Comparison of ENCODE assay signal across 15 mouse cellular contexts in genomic region chr7:68712425-68712824, GRCm38 (mm10). TPM values are rescaled to one million over a fixed set of nuclear protein-coding genes. Genes with fewer than 3 reads are reported as not detected.
DNase-seq lines count a peak whose midpoint lies in the region; ATAC-seq lines count a peak whose summit lies in the region.
"Had no signal": no experiment of that assay in that cellular context is flagged by ENCODE, and none has a peak within 500 bp of the region (broad histone marks: within the 10 kb centered on the region; RNA-seq: fewer than 3 reads in every experiment).

No protein-coding gene starts in this region.

- no peak overlapping the region for H3K27ac ChIP-seq in forebrain, embryonic 15.5 days (replicated peaks)
- no peak overlapping the region for H3K27ac ChIP-seq in forebrain, embryonic 10.5 days
- H3K27ac ChIP-seq in forebrain, embryonic 16.5 days (ENCODE audit: low read length), result no peak overlapping the region
- no peak overlapping the region for H3K27ac ChIP-seq in intestine, embryonic 16.5 days (ENCODE audit: low read length)
- H3K27ac ChIP-seq: embryonic facial prominence, embryonic 15.5 days; heart, embryonic 15.5 days; hindbrain, embryonic 14.5 days; liver, embryonic 14.5 days; neural tube, embryonic 15.5 days had no signal

- WGBS in forebrain, embryonic 15.5 days, result 57% methylated on average over 3 of the region's 3 CpGs
- 84% methylated on average over 3 of the region's 3 CpGs for WGBS in forebrain, embryonic 10.5 days
- WGBS in forebrain, embryonic 16.5 days, result 55% methylated on average over 3 of the region's 3 CpGs
- WGBS in intestine, embryonic 16.5 days, result 77% methylated on average over 3 of the region's 3 CpGs

- H3K4me3 ChIP-seq in forebrain, embryonic 15.5 days, result no peak overlapping the region
- no peak overlapping the region for H3K4me3 ChIP-seq in forebrain, embryonic 10.5 days
- H3K4me3 ChIP-seq in forebrain, embryonic 16.5 days (replicated peaks; ENCODE audit: low read length), result no peak overlapping the region
- H3K4me3 ChIP-seq in intestine, embryonic 16.5 days (ENCODE audit: low read length), result no peak overlapping the region
- H3K4me3 ChIP-seq: embryonic facial prominence, embryonic 15.5 days; heart, embryonic 15.5 days; neural tube, embryonic 15.5 days had no signal

- no peaks in the 10 kb centered on the region for H3K36me3 ChIP-seq in forebrain, embryonic 15.5 days
- no peaks in the 10 kb centered on the region for H3K36me3 ChIP-seq in forebrain, embryonic 10.5 days (replicated peaks)
- H3K36me3 ChIP-seq in forebrain, embryonic 16.5 days (ENCODE audit: control insufficient read depth, insufficient read depth), result no peaks in the 10 kb centered on the region
- H3K36me3 ChIP-seq in intestine, embryonic 16.5 days (ENCODE audit: control insufficient read depth, insufficient read depth, low read length), result no peaks in the 10 kb centered on the region
- H3K36me3 ChIP-seq: embryonic facial prominence, embryonic 15.5 days; heart, embryonic 15.5 days; neural tube, embryonic 15.5 days had no signal

- no peak overlapping the region for H3K9ac ChIP-seq in forebrain, embryonic 15.5 days (replicated peaks)
- H3K9ac ChIP-seq in forebrain, embryonic 16.5 days (replicated peaks; ENCODE audit: low read depth, low read length), result no peak overlapping the region
- H3K9ac ChIP-seq in intestine, embryonic 16.5 days (ENCODE audit: low read depth, low read length), result no peak overlapping the region
- H3K9ac ChIP-seq: embryonic facial prominence, embryonic 15.5 days; heart, embryonic 15.5 days; hindbrain, embryonic 14.5 days; liver, embryonic 14.5 days; neural tube, embryonic 15.5 days had no signal

- H3K4me1 ChIP-seq in forebrain, embryonic 15.5 days, result peaks cover 7% of the 10 kb centered on the region
- H3K4me1 ChIP-seq in forebrain, embryonic 10.5 days, result peaks cover 5% of the 10 kb centered on the region
- peaks cover 6% of the 10 kb centered on the region for H3K4me1 ChIP-seq in forebrain, embryonic 16.5 days (replicated peaks; ENCODE audit: control insufficient read depth, insufficient read depth, low read length)
- peaks cover 5% of the 10 kb centered on the region; the same call in 1 of the 2 replicates for H3K4me1 ChIP-seq in intestine, embryonic 16.5 days (ENCODE audit: control insufficient read depth, insufficient read depth, low read length)

- ATAC-seq in forebrain, embryonic 15.5 days (replicated peaks), result peak; percentile 75; the same call in 1 of the 2 replicates
- peak; percentile 83 for ATAC-seq in forebrain, embryonic 16.5 days
- ATAC-seq in megakaryocyte progenitor cell, adult 5-6 weeks (replicated peaks; ENCODE audit: poor library complexity), result 0 out of 2 replicates have a peak, but pooled peaks have one; percentile 29
- no peak for ATAC-seq in intestine, embryonic 16.5 days

- no peak overlapping the region for H3K4me2 ChIP-seq in forebrain, embryonic 15.5 days (replicated peaks)
- H3K4me2 ChIP-seq in forebrain, embryonic 16.5 days (ENCODE audit: low read length), result no peak overlapping the region
- no peak overlapping the region for H3K4me2 ChIP-seq in intestine, embryonic 16.5 days (ENCODE audit: low read depth, low read length)
- H3K4me2 ChIP-seq: embryonic facial prominence, embryonic 15.5 days; heart, embryonic 15.5 days; hindbrain, embryonic 14.5 days; neural tube, embryonic 15.5 days had no signal

- no peaks in the 10 kb centered on the region for H3K27me3 ChIP-seq in forebrain, embryonic 15.5 days
- H3K27me3 ChIP-seq in forebrain, embryonic 10.5 days (ENCODE audit: poor library complexity, severe bottlenecking), result no peaks in the 10 kb centered on the region
- no peaks in the 10 kb centered on the region for H3K27me3 ChIP-seq in forebrain, embryonic 16.5 days (replicated peaks; ENCODE audit: control insufficient read depth, insufficient read depth, low read length)
- H3K27me3 ChIP-seq in intestine, embryonic 16.5 days (replicated peaks; ENCODE audit: control insufficient read depth, insufficient read depth, low read length), result no peaks in the 10 kb centered on the region
- H3K27me3 ChIP-seq: embryonic facial prominence, embryonic 15.5 days; heart, embryonic 15.5 days; neural tube, embryonic 15.5 days had no signal

- DNase-seq in forebrain, embryonic 10.5 days (ENCODE audit: extremely low spot score, low spot score), result no peak
- DNase-seq in lung, postnatal 36 days, result peak; percentile 20
- no peak for DNase-seq in lung, postnatal 25 days (ENCODE audit: low spot score)
- DNase-seq in testis, postnatal 10 days (ENCODE audit: low spot score), result no peak
- DNase-seq: kidney, adult 18-20 months; kidney, postnatal 4 days had no signal

- H3K9me3 ChIP-seq in forebrain, embryonic 15.5 days, result no peaks in the 10 kb centered on the region
- H3K9me3 ChIP-seq in forebrain, embryonic 10.5 days, result no peaks in the 10 kb centered on the region
- no peaks in the 10 kb centered on the region for H3K9me3 ChIP-seq in forebrain, embryonic 16.5 days (ENCODE audit: control insufficient read depth, low read length)
- no peaks in the 10 kb centered on the region for H3K9me3 ChIP-seq in intestine, embryonic 16.5 days (ENCODE audit: control insufficient read depth, low read length)
- H3K9me3 ChIP-seq: embryonic facial prominence, embryonic 15.5 days; heart, embryonic 15.5 days; neural tube, embryonic 15.5 days had no signal

RNA-seq across cellular contexts. Expression of gene Arrdc4, which starts 36.6 kb away (rescaled TPM):
- 32.1 and 34.4 TPM in 2 replicates for polyA plus RNA-seq in forebrain, embryonic 15.5 days (2015; fragmentation: Nextera tagmentation; extraction: Ambion mirVana)
- polyA plus RNA-seq in forebrain, embryonic 10.5 days (2016; fragmentation: Nextera tagmentation; extraction: Ambion mirVana), result 12.4 and 12.9 TPM in 2 replicates
- 32.3 TPM in 2 replicates for polyA plus RNA-seq in forebrain, embryonic 16.5 days (2015; fragmentation: Nextera tagmentation; extraction: Ambion mirVana)
- 3.7 and 8.2 TPM in 2 replicates for total RNA-seq in megakaryocyte progenitor cell, adult 5-6 weeks (2015)
- total RNA-seq in megakaryocyte progenitor cell, adult 5-6 weeks (2017), result 3.8 and 8.4 TPM in 2 replicates
- polyA plus RNA-seq in intestine, embryonic 16.5 days (2015; fragmentation: Nextera tagmentation; extraction: Ambion mirVana), result 30.8 and 35.7 TPM in 2 replicates
